Mouse (Mus musculus): ENCODE data around the gene Snrnp35.

DNA sequence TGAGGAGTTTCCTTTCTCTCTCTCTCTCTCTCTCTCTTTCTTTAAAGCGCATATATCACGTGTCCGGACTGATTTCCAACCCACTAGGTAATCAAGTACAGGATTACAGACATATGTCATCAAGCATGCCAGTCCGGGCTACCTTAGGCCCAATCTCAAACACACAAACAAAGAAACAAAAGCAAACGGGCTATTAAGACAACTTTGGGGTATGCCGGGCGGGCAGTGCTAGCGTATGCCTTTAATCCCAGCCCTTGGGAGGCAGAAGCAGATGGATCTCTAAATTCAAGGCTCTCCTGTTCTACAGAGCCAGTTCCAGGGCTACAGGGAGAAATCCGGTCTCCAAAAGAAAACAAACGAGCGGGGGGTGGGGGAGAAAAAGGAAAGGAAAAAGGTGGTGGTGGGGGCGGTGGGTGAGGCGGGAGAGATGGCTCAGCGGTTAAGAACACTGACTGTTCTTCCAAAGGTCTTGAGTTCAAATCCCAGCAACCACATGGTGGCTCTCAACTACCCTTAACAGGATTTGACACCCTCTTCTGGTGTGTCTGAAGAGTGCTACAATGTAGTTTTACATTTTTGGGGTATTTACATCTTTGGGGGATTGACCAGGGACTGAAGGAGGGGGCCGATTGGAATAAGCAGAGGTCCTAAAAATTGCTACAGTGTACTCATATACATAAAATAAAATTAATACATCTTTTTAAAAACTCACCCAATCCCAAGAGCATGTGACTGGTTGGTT lies 892 bp downstream of the Snrnp35 start:
- TF ChIP-seq CTCF (IDR thresholded peaks at IDR 0.05; ENCODE audit: low read depth, low read length) (no peak), TAL1 (conservative IDR thresholded peaks at IDR 0.05; ENCODE audit: low read depth, low read length) (no peak), GATA2 (IDR thresholded peaks at IDR 0.05; ENCODE audit: borderline replicate concordance, low read depth, low read length) (no peak), POLR2AphosphoS5 (IDR thresholded peaks at IDR 0.05; ENCODE audit: insufficient replicate concordance, low read depth, low read length) (no peak)

All from G1E (cell line).